Mouse (Mus musculus) cerebellum, adult 9-10 months (tissue): Measurements from ENCODE around the gene Slco4a1.

Source experiments
- DNase-seq: peaks from one replicate; pipeline ENCODE4 v3.0.0; 2022

The Slco4a1 gene

DNA sequence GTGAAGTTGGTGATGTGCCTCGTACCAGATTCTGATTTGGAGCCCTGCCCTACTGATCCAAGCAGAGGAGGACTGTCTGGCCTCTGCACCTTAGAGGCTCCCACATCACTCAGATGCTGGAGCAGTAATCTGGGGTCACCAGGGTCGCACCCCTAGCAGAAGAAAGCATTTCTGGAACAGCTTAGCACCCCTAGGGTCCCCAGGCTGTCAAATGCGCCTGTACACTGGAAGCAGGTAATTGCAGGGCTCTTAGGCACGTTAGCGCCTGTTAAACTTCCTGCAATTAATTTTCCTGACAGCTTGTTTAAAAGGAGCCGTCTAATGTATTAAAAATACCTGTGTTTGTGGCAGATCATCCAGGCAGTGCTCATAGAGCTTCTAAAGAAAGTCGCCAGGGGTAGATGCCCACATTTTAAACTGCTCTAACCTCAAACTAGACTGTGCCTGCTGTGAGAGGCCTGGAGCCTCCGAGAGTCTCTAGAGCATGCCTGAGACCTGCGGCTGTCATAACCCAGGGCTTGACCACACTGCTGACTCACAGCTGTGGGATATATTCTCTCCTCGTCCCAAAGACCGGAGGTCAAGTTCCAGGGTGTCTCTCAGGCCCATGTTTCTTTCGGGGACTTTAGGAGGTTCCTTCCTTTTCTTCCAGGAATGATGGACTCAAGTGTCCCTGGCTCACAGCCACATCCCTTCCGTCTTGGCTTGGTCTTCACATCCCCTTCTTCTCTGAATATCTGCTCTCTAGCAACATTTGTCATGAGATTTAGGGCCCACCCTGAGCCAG is 56.0 kb downstream of the Slco4a1 start:
- DNase-seq, result no peak

DNA sequence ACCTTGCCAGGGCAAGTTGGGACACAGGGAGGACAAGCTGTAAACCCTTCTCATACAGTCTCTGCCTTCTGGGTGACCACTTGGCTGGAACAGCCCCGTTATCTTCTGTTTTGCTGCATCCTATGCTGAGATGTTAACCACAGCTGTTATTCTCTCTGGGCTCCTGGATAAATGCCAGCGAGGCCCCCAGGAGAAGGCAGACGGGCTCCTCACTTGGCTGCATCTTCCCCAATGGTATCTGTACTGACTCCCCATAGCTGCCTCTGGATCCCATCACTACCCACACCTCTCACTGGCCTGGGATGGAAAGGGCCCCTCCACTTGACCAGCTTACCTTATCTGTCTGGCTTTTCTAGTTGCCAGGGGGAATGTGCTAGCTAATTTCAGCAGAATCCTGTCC is 57.0 kb downstream of the Slco4a1 start:
- no peak for DNase-seq

- no peak for DNase-seq
Measured at GRCm38 (mm10) chr2:180513835-180514234, 57.8 kb downstream of the Slco4a1 start.

DNA sequence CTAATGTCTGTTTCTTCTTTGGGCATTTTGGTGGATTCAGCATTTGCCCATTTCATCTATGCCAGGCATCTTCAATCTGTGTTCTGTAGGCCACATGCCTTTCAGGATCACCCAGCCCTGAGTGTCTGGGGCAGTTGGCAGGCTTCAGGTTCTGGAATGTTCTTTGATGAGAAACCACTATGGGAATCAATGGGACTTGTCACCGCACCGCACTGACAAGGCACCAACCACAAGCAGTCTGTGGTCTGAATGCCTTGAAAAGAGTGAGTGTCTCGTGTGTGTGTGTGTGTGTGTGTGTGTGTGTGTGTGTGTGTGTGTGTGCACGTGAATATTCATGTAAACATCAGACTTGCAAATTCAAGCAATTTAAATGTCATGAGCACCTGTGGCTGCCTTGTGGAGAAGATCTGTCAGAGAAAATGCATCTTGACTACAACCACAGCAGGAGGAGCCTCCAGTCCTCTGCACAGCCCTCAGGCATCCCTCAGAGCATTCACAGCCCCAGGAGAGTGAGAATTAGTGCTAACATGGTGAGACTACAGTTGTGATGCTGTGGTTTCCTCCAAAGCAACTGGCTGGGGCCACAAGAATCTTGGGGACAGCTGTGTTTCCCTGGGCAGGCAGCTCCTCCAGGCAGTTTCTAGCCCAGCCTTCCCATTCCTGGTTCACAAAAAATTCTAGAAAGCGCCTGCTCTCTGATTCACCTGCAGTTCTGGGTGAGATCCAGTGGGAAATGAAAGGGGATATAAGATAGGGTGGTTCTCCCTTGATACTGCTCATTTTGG is 65.6 kb downstream of the Slco4a1 start:
- DNase-seq, result no peak

DNA sequence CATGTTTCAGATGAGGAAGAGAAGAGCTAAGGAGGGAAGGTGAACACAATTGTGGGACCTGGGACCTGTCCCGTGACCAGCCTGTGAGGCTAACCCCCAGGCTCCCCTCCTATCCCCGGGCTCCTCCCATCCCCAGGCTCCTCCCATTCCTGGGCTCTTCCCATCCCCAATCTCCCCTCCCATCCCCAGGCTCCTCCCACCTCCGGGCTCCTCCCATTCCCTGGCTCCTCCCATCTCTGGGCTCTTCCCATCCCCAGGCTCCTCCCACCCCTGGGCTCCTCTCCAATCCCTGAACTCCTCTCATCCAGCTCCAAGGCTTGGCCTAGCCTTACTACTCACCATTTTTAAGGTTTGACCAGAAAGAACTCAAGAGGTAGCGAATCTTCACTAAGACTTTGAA is 66.8 kb downstream of the Slco4a1 start:
- DNase-seq, result no peak
